Mouse (Mus musculus): ENCODE results near the gene Vti1a. TPM values are rescaled to one million over a fixed set of nuclear protein-coding genes. Genes with fewer than 3 reads are reported as not detected.
A peak's percentile ranks its signal among the peaks of the same experiment; 100 is the strongest.

Vti1a gene
- polyA plus RNA-seq, 1 experiment from 2014 or later: 22.8 TPM

- Histone ChIP-seq H3K9ac (ENCODE audit: low read length) (no peak overlapping the region), H3K36me3 (ENCODE audit: control insufficient read depth, insufficient read depth, low read length) (no peaks in the 10 kb centered on the region), H3K4me3 (ENCODE audit: low read depth, low read length) (no peak overlapping the region), H3K27me3 (replicated peaks; ENCODE audit: control insufficient read depth, insufficient read depth, low read length) (peaks cover 2% of the 10 kb centered on the region; the same call in 1 of the 2 replicates), H3K27ac (ENCODE audit: low read depth, low read length) (no peak overlapping the region), H3K4me2 (ENCODE audit: low read length) (no peak overlapping the region), H3K4me1 (ENCODE audit: control insufficient read depth, insufficient read depth, low read length) (peaks cover 7% of the 10 kb centered on the region; the same call in 1 of the 2 replicates), H3K9me3 (replicated peaks; ENCODE audit: control insufficient read depth, low read length) (no peaks in the 10 kb centered on the region)
- ATAC-seq (no peak), DNase-seq (ENCODE audit: low spot score) (no peak)
- WGBS: 97% methylated on average over 7 of the region's 7 CpGs
These were observed 302.5 kb downstream of the Vti1a start for GRCm38 (mm10) chr19:55618546-55618945.

GRCm38 (mm10) chr19:55620411-55621008, 304.4 kb downstream of the Vti1a start:
- H3K4me3 ChIP-seq (ENCODE audit: low read depth, low read length): no peak overlapping the region
- H3K4me1 ChIP-seq (ENCODE audit: control insufficient read depth, insufficient read depth, low read length): peaks cover 7% of the 10 kb centered on the region; the same call in 1 of the 2 replicates
- H3K36me3 ChIP-seq (ENCODE audit: control insufficient read depth, insufficient read depth, low read length): no peaks in the 10 kb centered on the region
- no peak overlapping the region for H3K27ac ChIP-seq (ENCODE audit: low read depth, low read length)
- peaks cover 2% of the 10 kb centered on the region; the same call in 1 of the 2 replicates for H3K27me3 ChIP-seq (replicated peaks; ENCODE audit: control insufficient read depth, insufficient read depth, low read length)
- H3K9me3 ChIP-seq (replicated peaks; ENCODE audit: control insufficient read depth, low read length): no peaks in the 10 kb centered on the region
- 46% methylated on average over 14 of the region's 14 CpGs for WGBS
- H3K9ac ChIP-seq (ENCODE audit: low read length): no peak overlapping the region
- ATAC-seq (no peak), DNase-seq (ENCODE audit: low spot score) (no peak)
- H3K4me2 ChIP-seq (ENCODE audit: low read length): no peak overlapping the region

- Histone ChIP-seq H3K4me3 (ENCODE audit: low read depth, low read length) (no peak overlapping the region), H3K27ac (ENCODE audit: low read depth, low read length) (no peak overlapping the region), H3K4me1 (ENCODE audit: control insufficient read depth, insufficient read depth, low read length) (peaks cover 9% of the 10 kb centered on the region; the same call in 1 of the 2 replicates), H3K27me3 (replicated peaks; ENCODE audit: control insufficient read depth, insufficient read depth, low read length) (peaks cover 2% of the 10 kb centered on the region), H3K4me2 (ENCODE audit: low read length) (no peak overlapping the region), H3K9ac (ENCODE audit: low read length) (no peak overlapping the region), H3K9me3 (replicated peaks; ENCODE audit: control insufficient read depth, low read length) (no peaks in the 10 kb centered on the region), H3K36me3 (ENCODE audit: control insufficient read depth, insufficient read depth, low read length) (no peaks in the 10 kb centered on the region)
- WGBS: 81% methylated on average over 12 of the region's 12 CpGs
- no peak for ATAC-seq
- DNase-seq (ENCODE audit: low spot score): no peak
These were observed 305.0 kb downstream of the Vti1a start for GRCm38 (mm10) chr19:55621011-55621625.

GRCm38 (mm10) chr19:55622821-55623220, 306.7 kb downstream of the Vti1a start:
- WGBS: 73% methylated on average over 18 of the region's 18 CpGs

GRCm38 (mm10) chr19:55623605-55624004, 307.5 kb downstream of the Vti1a start:
- Histone ChIP-seq H3K27ac (ENCODE audit: low read depth, low read length) (no peak overlapping the region), H3K27me3 (replicated peaks; ENCODE audit: control insufficient read depth, insufficient read depth, low read length) (peaks cover 2% of the 10 kb centered on the region), H3K4me1 (ENCODE audit: control insufficient read depth, insufficient read depth, low read length) (peaks cover 17% of the 10 kb centered on the region), H3K4me3 (ENCODE audit: low read depth, low read length) (no peak overlapping the region), H3K4me2 (ENCODE audit: low read length) (no peak overlapping the region), H3K9me3 (replicated peaks; ENCODE audit: control insufficient read depth, low read length) (no peaks in the 10 kb centered on the region), H3K9ac (ENCODE audit: low read length) (no peak overlapping the region), H3K36me3 (ENCODE audit: control insufficient read depth, insufficient read depth, low read length) (no peaks in the 10 kb centered on the region)
- 68% methylated on average over 13 of the region's 13 CpGs for WGBS
- DNase-seq (ENCODE audit: low spot score) (no peak), ATAC-seq (no peak)

More at GRCm38 (mm10) chr19:55622821-55623220, 306.7 kb downstream of the Vti1a start:
- H3K27ac ChIP-seq (ENCODE audit: low read depth, low read length): no peak overlapping the region
- H3K4me1 ChIP-seq (ENCODE audit: control insufficient read depth, insufficient read depth, low read length): peaks cover 17% of the 10 kb centered on the region
- H3K9ac ChIP-seq (ENCODE audit: low read length): no peak overlapping the region
- H3K27me3 ChIP-seq (replicated peaks; ENCODE audit: control insufficient read depth, insufficient read depth, low read length): peaks cover 2% of the 10 kb centered on the region
- peak; percentile 24 for DNase-seq (ENCODE audit: low spot score)
- no peaks in the 10 kb centered on the region for H3K9me3 ChIP-seq (replicated peaks; ENCODE audit: control insufficient read depth, low read length)
- H3K4me3 ChIP-seq (ENCODE audit: low read depth, low read length): no peak overlapping the region
- no peak overlapping the region for H3K4me2 ChIP-seq (ENCODE audit: low read length)
- no peak for ATAC-seq
- no peaks in the 10 kb centered on the region for H3K36me3 ChIP-seq (ENCODE audit: control insufficient read depth, insufficient read depth, low read length)

- Histone ChIP-seq H3K4me1 (ENCODE audit: control insufficient read depth, insufficient read depth, low read length) (peaks cover 17% of the 10 kb centered on the region), H3K9ac (ENCODE audit: low read length) (no peak overlapping the region; the same call in 1 of the 2 replicates), H3K9me3 (replicated peaks; ENCODE audit: control insufficient read depth, low read length) (no peaks in the 10 kb centered on the region), H3K27ac (ENCODE audit: low read depth, low read length) (no peak overlapping the region), H3K27me3 (replicated peaks; ENCODE audit: control insufficient read depth, insufficient read depth, low read length) (peaks cover 2% of the 10 kb centered on the region), H3K4me2 (ENCODE audit: low read length) (peak overlapping the region; percentile 44), H3K4me3 (ENCODE audit: low read depth, low read length) (no peak overlapping the region), H3K36me3 (ENCODE audit: control insufficient read depth, insufficient read depth, low read length) (no peaks in the 10 kb centered on the region)
- DNase-seq (ENCODE audit: low spot score) (peak; percentile 78), ATAC-seq (peak; percentile 54; the same call in 1 of the 2 replicates)
- 8% methylated on average over 16 of the region's 16 CpGs for WGBS
These were observed 310.4 kb downstream of the Vti1a start for GRCm38 (mm10) chr19:55626483-55626882.

- 20% methylated on average over 12 of the region's 12 CpGs for WGBS
These were observed 310.9 kb downstream of the Vti1a start for GRCm38 (mm10) chr19:55626952-55627351.

GRCm38 (mm10) chr19:55635488-55635887, 319.4 kb downstream of the Vti1a start:
- H3K4me2 ChIP-seq (ENCODE audit: low read length): no peak overlapping the region
- no peaks in the 10 kb centered on the region for H3K27me3 ChIP-seq (replicated peaks; ENCODE audit: control insufficient read depth, insufficient read depth, low read length)
- ATAC-seq (no peak), DNase-seq (ENCODE audit: low spot score) (peak; percentile 34)
- H3K27ac ChIP-seq (ENCODE audit: low read depth, low read length): no peak overlapping the region
- no peaks in the 10 kb centered on the region for H3K9me3 ChIP-seq (replicated peaks; ENCODE audit: control insufficient read depth, low read length)
- H3K4me1 ChIP-seq (ENCODE audit: control insufficient read depth, insufficient read depth, low read length): no peaks in the 10 kb centered on the region
- no peak overlapping the region for H3K9ac ChIP-seq (ENCODE audit: low read length)
- H3K36me3 ChIP-seq (ENCODE audit: control insufficient read depth, insufficient read depth, low read length): no peaks in the 10 kb centered on the region
- 69% methylated on average over 15 of the region's 15 CpGs for whole genome bisulfite sequencing
- no peak overlapping the region for H3K4me3 ChIP-seq (ENCODE audit: low read depth, low read length)

More at GRCm38 (mm10) chr19:55626952-55627351, 310.9 kb downstream of the Vti1a start:
- Histone ChIP-seq H3K27me3 (replicated peaks; ENCODE audit: control insufficient read depth, insufficient read depth, low read length) (no peaks in the 10 kb centered on the region; the same call in 1 of the 2 replicates), H3K9ac (ENCODE audit: low read length) (no peak overlapping the region), H3K4me2 (ENCODE audit: low read length) (peak overlapping the region; percentile 44), H3K27ac (ENCODE audit: low read depth, low read length) (no peak overlapping the region), H3K36me3 (ENCODE audit: control insufficient read depth, insufficient read depth, low read length) (no peaks in the 10 kb centered on the region), H3K9me3 (replicated peaks; ENCODE audit: control insufficient read depth, low read length) (no peaks in the 10 kb centered on the region), H3K4me3 (ENCODE audit: low read depth, low read length) (no peak overlapping the region), H3K4me1 (ENCODE audit: control insufficient read depth, insufficient read depth, low read length) (peaks cover 17% of the 10 kb centered on the region)
- peak; percentile 57 for DNase-seq (ENCODE audit: low spot score)
- ATAC-seq: 0 out of 2 replicates have a peak, but pooled peaks have one; percentile 26

- Histone ChIP-seq H3K4me1 (ENCODE audit: control insufficient read depth, insufficient read depth, low read length) (0 out of 2 replicates have a peak, but pooled peaks cover 5% of the 10 kb centered on the region), H3K27me3 (replicated peaks; ENCODE audit: control insufficient read depth, insufficient read depth, low read length) (0 out of 2 replicates have a peak, but pooled peaks cover 2% of the 10 kb centered on the region), H3K9ac (ENCODE audit: low read length) (no peak overlapping the region), H3K27ac (ENCODE audit: low read depth, low read length) (no peak overlapping the region), H3K4me3 (ENCODE audit: low read depth, low read length) (no peak overlapping the region), H3K4me2 (ENCODE audit: low read length) (no peak overlapping the region), H3K9me3 (replicated peaks; ENCODE audit: control insufficient read depth, low read length) (no peaks in the 10 kb centered on the region), H3K36me3 (ENCODE audit: control insufficient read depth, insufficient read depth, low read length) (no peaks in the 10 kb centered on the region)
- 88% methylated on average over 6 of the region's 6 CpGs for whole genome bisulfite sequencing
- no peak for ATAC-seq
- DNase-seq (ENCODE audit: low spot score): no peak
These were observed 324.2 kb downstream of the Vti1a start for GRCm38 (mm10) chr19:55640251-55640650.
